Mouse (Mus musculus) bone marrow, adult 2 months (tissue): Measurements from ENCODE around the gene Abcc10.

ENCODE experiments used
- CTCF ChIP-seq: fragments of 200-500 bp; IDR thresholded peaks from 2 replicates; pipeline ENCODE4 v1.5.1; 2011; ENCODE audit warnings: low read length, control low read depth; ENCODE audit not compliant: control insufficient read depth, insufficient read depth
- POLR2A ChIP-seq: fragments of 200-500 bp; IDR thresholded peaks from 2 replicates; pipeline ENCODE4 v1.6.1; 2011; ENCODE audit warnings: low read depth, mild to moderate bottlenecking, control low read depth, low read length, borderline replicate concordance; ENCODE audit not compliant: control insufficient read depth

GRCm38 (mm10) chr17:46268026-46268720 is 60.0 kb downstream of the Abcc10 start:
- TF ChIP-seq CTCF (no peak), POLR2A (no peak)
